Mouse (Mus musculus) hindbrain, embryonic 11.5 days (tissue): ENCODE data around the gene Wdr43. TPM values are rescaled to one million over a fixed set of nuclear protein-coding genes. Genes with fewer than 3 reads are reported as not detected.

Experiments used
- ATAC-seq: fragments of 200-750 bp; cut with Nextera tagmentation; 2 replicates; pipeline ENCODE4 v1.8.0; 2017; ENCODE audit warnings: mild to moderate bottlenecking, moderate TSS enrichment, moderate library complexity; ENCODE audit not compliant: low FRiP score
- DNase-seq: peaks from one replicate; pipeline ENCODE4 v3.0.0-alpha.2; 2015; ENCODE audit warnings: low spot score
- H3K27ac ChIP-seq: fragments of 300-500 bp; sonication (generic); 2 replicates; pipeline ENCODE4 v1.5.1; 2014; ENCODE audit warnings: mild to moderate bottlenecking, low read depth, low read length
- H3K27me3 ChIP-seq: fragments of 300-500 bp; sonication (generic); 2 replicates; pipeline ENCODE4 v1.6.1; 2014; ENCODE audit warnings: mild to moderate bottlenecking, low read length, moderate library complexity, mixed read lengths; ENCODE audit not compliant: control insufficient read depth, insufficient read depth
- H3K36me3 ChIP-seq: fragments of 300-500 bp; sonication (generic); 2 replicates; pipeline ENCODE4 v1.6.1; 2014; ENCODE audit warnings: mild to moderate bottlenecking, low read length, moderate library complexity, mixed read lengths; ENCODE audit not compliant: control insufficient read depth, insufficient read depth
- H3K4me1 ChIP-seq: fragments of 300-500 bp; sonication (generic); replicated peaks from 2 replicates; pipeline ENCODE4 v1.6.1; 2014; ENCODE audit warnings: low read length, mixed read lengths; ENCODE audit not compliant: control insufficient read depth, insufficient read depth
- H3K4me2 ChIP-seq: fragments of 300-500 bp; sonication (generic); replicated peaks from 2 replicates; pipeline ENCODE4 v1.6.1; 2014; ENCODE audit warnings: mild to moderate bottlenecking, low read depth, low read length
- H3K4me3 ChIP-seq: fragments of 300-500 bp; sonication (generic); 2 replicates; pipeline ENCODE4 v1.5.1; 2014; ENCODE audit warnings: low read depth, low read length
- H3K9ac ChIP-seq: fragments of 300-500 bp; sonication (generic); 2 replicates; pipeline ENCODE4 v1.6.1; 2014; ENCODE audit warnings: low read depth, low read length
- H3K9me3 ChIP-seq: fragments of 300-500 bp; sonication (generic); 2 replicates; pipeline ENCODE4 v1.6.1; 2016; ENCODE audit warnings: low read length; ENCODE audit not compliant: control insufficient read depth
- WGBS: fragments of 180-500 bp; shearing (Covaris S2); extraction: QIAGEN DNeasy Blood & Tissue Kit; methylation state at CpG from one replicate; pipeline ENCODE4 v1.1.7; 2014; 5-methylcytosine and 5-hydroxymethylcytosine counted together
- polyA plus RNA-seq: library from polyadenylated mRNA; unstranded; fragments of >200 nt; fragmentation: Nextera tagmentation; extraction: Ambion mirVana; gene quantifications from 2 replicates; pipeline ENCODE4 v1.2.1, GENCODE M21; 2014

The Wdr43 gene
- polyA plus RNA-seq, 1 experiment from 2014 or later = 75.4 TPM

- 66% methylated on average over 9 of the region's 9 CpGs for WGBS
- DNase-seq (no peak), ATAC-seq (no peak)
- Histone ChIP-seq H3K27ac (no peak within 1 kb of the TSS), H3K4me3 (no peak within 1 kb of the TSS), H3K27me3 (no peaks in the 10 kb centered on the region), H3K4me2 (no peak within 1 kb of the TSS), H3K9me3 (no peaks in the 10 kb centered on the region), H3K9ac (no peak within 1 kb of the TSS), H3K4me1 (no peaks in the 10 kb centered on the region; the same call in 1 of the 2 replicates), H3K36me3 (no peaks in the 10 kb centered on the region)
These were observed 57.4 kb downstream of the Wdr43 start, which contains the start of gene Togaram2 for GRCm38 (mm10) chr17:71673092-71673491. Gene Togaram2 (plus strand): TSS chr17:71673261.

GRCm38 (mm10) chr17:71673936-71674335 lies 58.2 kb downstream of the Wdr43 start:
- 79% methylated on average over 9 of the region's 9 CpGs for WGBS
- H3K4me2 ChIP-seq = no peak overlapping the region
- no peak for ATAC-seq

GRCm38 (mm10) chr17:71674886-71675285 lies 59.2 kb downstream of the Wdr43 start:
- ATAC-seq (no peak), DNase-seq (no peak)
- no peak overlapping the region for H3K4me2 ChIP-seq
- H3K4me3 ChIP-seq = no peak overlapping the region
- no peaks in the 10 kb centered on the region for H3K9me3 ChIP-seq
- H3K36me3 ChIP-seq = no peaks in the 10 kb centered on the region
- 89% methylated on average over 18 of the region's 18 CpGs for WGBS
- H3K4me1 ChIP-seq = no peaks in the 10 kb centered on the region; the same call in 1 of the 2 replicates
- no peak overlapping the region for H3K9ac ChIP-seq
- no peak overlapping the region for H3K27ac ChIP-seq
- no peaks in the 10 kb centered on the region for H3K27me3 ChIP-seq

More at GRCm38 (mm10) chr17:71673936-71674335, 58.2 kb downstream of the Wdr43 start:
- Histone ChIP-seq H3K27me3 (no peaks in the 10 kb centered on the region), H3K4me3 (no peak overlapping the region), H3K4me1 (no peaks in the 10 kb centered on the region; the same call in 1 of the 2 replicates), H3K36me3 (no peaks in the 10 kb centered on the region), H3K9ac (no peak overlapping the region), H3K27ac (no peak overlapping the region), H3K9me3 (no peaks in the 10 kb centered on the region)
- DNase-seq = no peak

GRCm38 (mm10) chr17:71681666-71682065 lies 66.0 kb downstream of the Wdr43 start:
- ATAC-seq (no peak), DNase-seq (no peak)
- Histone ChIP-seq H3K27me3 (no peaks in the 10 kb centered on the region), H3K9ac (no peak overlapping the region), H3K4me1 (no peaks in the 10 kb centered on the region), H3K4me3 (no peak overlapping the region), H3K4me2 (no peak overlapping the region), H3K9me3 (no peaks in the 10 kb centered on the region), H3K27ac (no peak overlapping the region), H3K36me3 (no peaks in the 10 kb centered on the region)
- 89% methylated on average over 14 of the region's 14 CpGs for WGBS

GRCm38 (mm10) chr17:71682379-71682778 lies 66.7 kb downstream of the Wdr43 start:
- Histone ChIP-seq H3K36me3 (no peaks in the 10 kb centered on the region), H3K9me3 (no peaks in the 10 kb centered on the region), H3K27ac (no peak overlapping the region), H3K9ac (no peak overlapping the region), H3K4me2 (no peak overlapping the region), H3K4me1 (no peaks in the 10 kb centered on the region), H3K27me3 (no peaks in the 10 kb centered on the region), H3K4me3 (no peak overlapping the region)
- whole genome bisulfite sequencing = 88% methylated on average over 4 of the region's 4 CpGs
- ATAC-seq (no peak), DNase-seq (no peak)

GRCm38 (mm10) chr17:71683281-71683680 lies 67.6 kb downstream of the Wdr43 start:
- no peak for DNase-seq
- Histone ChIP-seq H3K9me3 (no peaks in the 10 kb centered on the region), H3K36me3 (no peaks in the 10 kb centered on the region), H3K27ac (no peak overlapping the region), H3K27me3 (no peaks in the 10 kb centered on the region), H3K4me3 (no peak overlapping the region), H3K4me2 (no peak overlapping the region), H3K4me1 (no peaks in the 10 kb centered on the region), H3K9ac (no peak overlapping the region)
- WGBS = 88% methylated on average over 6 of the region's 6 CpGs
- no peak for ATAC-seq

GRCm38 (mm10) chr17:71684103-71684608 lies 68.5 kb downstream of the Wdr43 start:
- Histone ChIP-seq H3K27me3 (no peaks in the 10 kb centered on the region), H3K4me2 (no peak overlapping the region), H3K9ac (no peak overlapping the region), H3K36me3 (no peaks in the 10 kb centered on the region), H3K4me1 (no peaks in the 10 kb centered on the region), H3K9me3 (no peaks in the 10 kb centered on the region), H3K4me3 (no peak overlapping the region), H3K27ac (no peak overlapping the region)
- WGBS = 61% methylated on average over 5 of the region's 5 CpGs
- DNase-seq (no peak), ATAC-seq (no peak)

GRCm38 (mm10) chr17:71687436-71687835 lies 71.7 kb downstream of the Wdr43 start:
- Histone ChIP-seq H3K27me3 (no peaks in the 10 kb centered on the region), H3K4me1 (no peaks in the 10 kb centered on the region), H3K4me3 (no peak overlapping the region), H3K9me3 (no peaks in the 10 kb centered on the region), H3K27ac (no peak overlapping the region), H3K9ac (no peak overlapping the region), H3K36me3 (no peaks in the 10 kb centered on the region), H3K4me2 (no peak overlapping the region)
- no peak for DNase-seq
- 68% methylated on average over 9 of the region's 9 CpGs for WGBS
- ATAC-seq = no peak

- Histone ChIP-seq H3K9ac (no peak overlapping the region), H3K4me1 (no peaks in the 10 kb centered on the region), H3K27ac (no peak overlapping the region), H3K4me3 (no peak overlapping the region), H3K36me3 (no peaks in the 10 kb centered on the region), H3K4me2 (no peak overlapping the region), H3K9me3 (no peaks in the 10 kb centered on the region), H3K27me3 (no peaks in the 10 kb centered on the region)
- ATAC-seq (no peak), DNase-seq (no peak)
- WGBS = 81% methylated on average over 5 of the region's 5 CpGs
These were observed 74.2 kb downstream of the Wdr43 start for GRCm38 (mm10) chr17:71689903-71690302.
